Mouse (Mus musculus): ENCODE data around the gene Tanc1. TPM values are rescaled to one million over a fixed set of nuclear protein-coding genes. Genes with fewer than 3 reads are reported as not detected.

Tanc1 gene
- total and polyA plus RNA-seq, 2 experiments from 2014 or later, result 2.7 to 7.3 TPM

GRCm38 (mm10) chr2:59811247-59811646 lies 199.4 kb downstream of the Tanc1 start:
- H3K9ac ChIP-seq (replicated peaks; ENCODE audit: low read length, poor library complexity, severe bottlenecking), result no peak overlapping the region
- no peaks in the 10 kb centered on the region; the same call in 1 of the 2 replicates for H3K36me3 ChIP-seq (ENCODE audit: insufficient read depth, low read length)
- H3K4me3 ChIP-seq (ENCODE audit: low read depth, low read length), result no peak overlapping the region
- H3K4me1 ChIP-seq (ENCODE audit: insufficient read depth, low read length), result no peaks in the 10 kb centered on the region
- 77% methylated on average over 1 of the region's 1 CpGs for WGBS
- no peak for ATAC-seq (ENCODE audit: low FRiP score)
- no peaks in the 10 kb centered on the region for H3K27me3 ChIP-seq (ENCODE audit: insufficient read depth, low read length)
- H3K27ac ChIP-seq (ENCODE audit: low read depth, low read length), result no peak overlapping the region
- no peaks in the 10 kb centered on the region for H3K9me3 ChIP-seq (ENCODE audit: low read length)
- no peak overlapping the region for H3K4me2 ChIP-seq (ENCODE audit: low read depth, low read length, poor library complexity, severe bottlenecking)
- TF ChIP-seq CTCF (IDR thresholded peaks at IDR 0.05), result no peak
- DNase-seq (ENCODE audit: low spot score), result no peak

- WGBS, result 93% methylated on average over 1 of the region's 1 CpGs
- ATAC-seq (ENCODE audit: low FRiP score), result no peak
Measured at GRCm38 (mm10) chr2:59812641-59813040, 200.8 kb downstream of the Tanc1 start.

GRCm38 (mm10) chr2:59813457-59813856 lies 201.6 kb downstream of the Tanc1 start:
- no peak for ATAC-seq (ENCODE audit: low FRiP score)
- WGBS, result 57% methylated on average over 13 of the region's 13 CpGs
- TF ChIP-seq CTCF (IDR thresholded peaks at IDR 0.05), result no peak
- Histone ChIP-seq H3K9me3 (ENCODE audit: low read length) (no peaks in the 10 kb centered on the region), H3K4me3 (ENCODE audit: low read depth, low read length) (no peak overlapping the region), H3K27me3 (ENCODE audit: insufficient read depth, low read length) (no peaks in the 10 kb centered on the region), H3K4me2 (ENCODE audit: low read depth, low read length, poor library complexity, severe bottlenecking) (no peak overlapping the region), H3K4me1 (ENCODE audit: insufficient read depth, low read length) (no peaks in the 10 kb centered on the region), H3K9ac (replicated peaks; ENCODE audit: low read length, poor library complexity, severe bottlenecking) (no peak overlapping the region), H3K36me3 (ENCODE audit: insufficient read depth, low read length) (no peaks in the 10 kb centered on the region; the same call in 1 of the 2 replicates), H3K27ac (ENCODE audit: low read depth, low read length) (no peak overlapping the region)
- DNase-seq (ENCODE audit: low spot score), result peak; percentile 68

More at GRCm38 (mm10) chr2:59812641-59813040, 200.8 kb downstream of the Tanc1 start:
- H3K9ac ChIP-seq (replicated peaks; ENCODE audit: low read length, poor library complexity, severe bottlenecking), result no peak overlapping the region
- no peak overlapping the region for H3K4me2 ChIP-seq (ENCODE audit: low read depth, low read length, poor library complexity, severe bottlenecking)
- H3K9me3 ChIP-seq (ENCODE audit: low read length), result no peaks in the 10 kb centered on the region
- H3K36me3 ChIP-seq (ENCODE audit: insufficient read depth, low read length), result no peaks in the 10 kb centered on the region; the same call in 1 of the 2 replicates
- no peak for TF ChIP-seq CTCF (IDR thresholded peaks at IDR 0.05)
- H3K4me3 ChIP-seq (ENCODE audit: low read depth, low read length), result no peak overlapping the region
- no peak overlapping the region for H3K27ac ChIP-seq (ENCODE audit: low read depth, low read length)
- DNase-seq (ENCODE audit: low spot score), result no peak
- no peaks in the 10 kb centered on the region for H3K27me3 ChIP-seq (ENCODE audit: insufficient read depth, low read length)
- no peaks in the 10 kb centered on the region for H3K4me1 ChIP-seq (ENCODE audit: insufficient read depth, low read length)

GRCm38 (mm10) chr2:59814997-59815396 lies 203.2 kb downstream of the Tanc1 start:
- DNase-seq (ENCODE audit: low spot score), result no peak
- Histone ChIP-seq H3K36me3 (ENCODE audit: insufficient read depth, low read length) (no peaks in the 10 kb centered on the region), H3K27me3 (ENCODE audit: insufficient read depth, low read length) (no peaks in the 10 kb centered on the region), H3K9ac (replicated peaks; ENCODE audit: low read length, poor library complexity, severe bottlenecking) (no peak overlapping the region), H3K4me3 (ENCODE audit: low read depth, low read length) (no peak overlapping the region), H3K4me1 (ENCODE audit: insufficient read depth, low read length) (no peaks in the 10 kb centered on the region), H3K9me3 (ENCODE audit: low read length) (no peaks in the 10 kb centered on the region), H3K4me2 (ENCODE audit: low read depth, low read length, poor library complexity, severe bottlenecking) (no peak overlapping the region), H3K27ac (ENCODE audit: low read depth, low read length) (no peak overlapping the region)
- no peak for ATAC-seq (ENCODE audit: low FRiP score)
- no peak for TF ChIP-seq CTCF (IDR thresholded peaks at IDR 0.05)
- WGBS, result 92% methylated on average over 8 of the region's 8 CpGs

- DNase-seq (ENCODE audit: low spot score) (no peak), ATAC-seq (ENCODE audit: low FRiP score) (no peak)
- no peak overlapping the region for H3K4me2 ChIP-seq (ENCODE audit: low read depth, low read length, poor library complexity, severe bottlenecking)
- no peaks in the 10 kb centered on the region for H3K9me3 ChIP-seq (ENCODE audit: low read length)
- H3K36me3 ChIP-seq (ENCODE audit: insufficient read depth, low read length), result no peaks in the 10 kb centered on the region
- H3K9ac ChIP-seq (replicated peaks; ENCODE audit: low read length, poor library complexity, severe bottlenecking), result no peak overlapping the region
- H3K4me3 ChIP-seq (ENCODE audit: low read depth, low read length), result no peak overlapping the region
- WGBS, result 98% methylated on average over 15 of the region's 15 CpGs
- H3K27me3 ChIP-seq (ENCODE audit: insufficient read depth, low read length), result no peaks in the 10 kb centered on the region
- H3K27ac ChIP-seq (ENCODE audit: low read depth, low read length), result peak overlapping the region; percentile 60; the same call in 1 of the 2 replicates
- H3K4me1 ChIP-seq (ENCODE audit: insufficient read depth, low read length), result no peaks in the 10 kb centered on the region
- no peak for TF ChIP-seq CTCF (IDR thresholded peaks at IDR 0.05)
Measured at GRCm38 (mm10) chr2:59818663-59819062, 206.8 kb downstream of the Tanc1 start.

- Histone ChIP-seq H3K9me3 (ENCODE audit: low read length) (no peaks in the 10 kb centered on the region), H3K4me3 (ENCODE audit: low read depth, low read length) (no peak overlapping the region), H3K27me3 (ENCODE audit: insufficient read depth, low read length) (no peaks in the 10 kb centered on the region), H3K9ac (replicated peaks; ENCODE audit: low read length, poor library complexity, severe bottlenecking) (no peak overlapping the region), H3K27ac (ENCODE audit: low read depth, low read length) (peak overlapping the region; percentile 60; the same call in 1 of the 2 replicates), H3K4me1 (ENCODE audit: insufficient read depth, low read length) (no peaks in the 10 kb centered on the region), H3K4me2 (ENCODE audit: low read depth, low read length, poor library complexity, severe bottlenecking) (no peak overlapping the region), H3K36me3 (ENCODE audit: insufficient read depth, low read length) (no peaks in the 10 kb centered on the region)
- 47% methylated on average over 6 of the region's 6 CpGs for WGBS
- TF ChIP-seq CTCF (IDR thresholded peaks at IDR 0.05), result no peak
- DNase-seq (ENCODE audit: low spot score), result no peak
- 0 out of 2 replicates have a peak, but pooled peaks have one; percentile 38 for ATAC-seq (ENCODE audit: low FRiP score)
Measured at GRCm38 (mm10) chr2:59819415-59819814, 207.6 kb downstream of the Tanc1 start.

Measured in midbrain, postnatal 0 days (tissue).